Mouse (Mus musculus) cerebellum, adult 2 months (tissue): ENCODE data around the gene Slc39a1.

Experiments used
- CTCF ChIP-seq: fragments of 200-500 bp; IDR thresholded peaks from 2 replicates; pipeline ENCODE4 v1.5.1; 2011; ENCODE audit warnings: low read depth, mild to moderate bottlenecking, control low read depth, low read length, moderate library complexity, borderline replicate concordance; ENCODE audit not compliant: insufficient read depth
- POLR2A ChIP-seq: fragments of 200-500 bp; IDR thresholded peaks from 2 replicates; pipeline ENCODE4 v1.6.1; 2011; ENCODE audit warnings: low read length, control low read depth, borderline replicate concordance; ENCODE audit not compliant: insufficient read depth

DNA sequence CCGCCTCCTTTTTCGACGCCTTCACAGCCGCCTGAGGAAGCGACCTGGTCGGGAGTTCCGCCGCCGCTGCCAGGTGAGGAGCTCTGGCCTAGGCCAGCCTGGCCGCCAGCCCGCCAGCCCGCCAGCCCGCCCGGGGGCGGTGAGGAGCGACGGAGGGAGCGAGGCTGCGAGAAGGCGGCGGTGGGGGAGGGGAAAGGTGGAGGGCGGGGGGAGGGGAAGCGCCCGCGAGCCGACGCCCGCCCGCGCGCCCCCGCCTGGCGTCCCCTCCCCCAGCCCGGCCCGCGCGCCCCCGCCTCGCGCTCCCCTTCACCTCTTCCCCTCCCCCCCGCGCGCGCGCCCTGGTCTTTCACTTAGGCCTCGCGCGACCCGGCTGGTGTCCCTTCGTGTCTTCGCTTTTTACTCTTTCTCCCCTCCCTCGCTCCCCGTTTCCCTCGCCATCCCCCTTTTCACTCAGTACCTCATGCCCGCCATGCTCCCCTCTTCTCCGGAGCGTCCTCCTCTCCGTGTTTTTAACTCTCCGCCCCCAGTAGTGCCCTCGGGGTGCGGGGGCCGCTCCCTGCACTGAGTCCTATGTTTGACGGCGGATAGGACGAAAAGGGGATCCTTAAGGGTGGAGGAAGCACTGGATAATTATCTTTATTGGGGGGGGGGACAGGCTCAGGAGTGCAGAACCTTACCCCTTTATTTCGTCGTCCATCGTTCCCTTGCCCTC is 45.5 kb downstream of the Slc39a1 start:
- TF ChIP-seq POLR2A (no peak), CTCF (no peak)
